Mouse (Mus musculus): ENCODE measurements around the gene Nhlrc3.
A peak's percentile ranks its signal among the peaks of the same experiment; 100 is the strongest.

Nhlrc3 gene

DNA sequence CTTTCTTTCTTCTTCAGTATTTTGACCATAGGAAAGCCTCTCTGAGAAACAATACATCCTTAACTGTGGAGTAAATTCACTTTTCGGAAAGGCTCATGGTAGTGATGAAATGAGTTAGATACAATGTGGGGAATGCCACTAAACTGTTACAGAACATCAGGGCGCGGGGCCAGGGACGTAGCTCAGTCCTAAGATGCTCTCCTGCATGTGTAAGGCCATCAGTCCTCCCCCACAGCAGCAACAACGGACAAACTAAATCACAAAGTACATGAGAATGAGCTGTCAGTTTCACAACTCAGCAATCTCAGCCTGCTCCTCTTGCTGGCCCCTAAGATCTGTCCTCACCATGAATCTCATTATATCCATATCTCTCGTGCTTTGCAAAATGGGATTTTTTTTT is 8.6 kb downstream of the Nhlrc3 start:
- no peak for DNase-seq (ENCODE audit: low spot score)

DNA sequence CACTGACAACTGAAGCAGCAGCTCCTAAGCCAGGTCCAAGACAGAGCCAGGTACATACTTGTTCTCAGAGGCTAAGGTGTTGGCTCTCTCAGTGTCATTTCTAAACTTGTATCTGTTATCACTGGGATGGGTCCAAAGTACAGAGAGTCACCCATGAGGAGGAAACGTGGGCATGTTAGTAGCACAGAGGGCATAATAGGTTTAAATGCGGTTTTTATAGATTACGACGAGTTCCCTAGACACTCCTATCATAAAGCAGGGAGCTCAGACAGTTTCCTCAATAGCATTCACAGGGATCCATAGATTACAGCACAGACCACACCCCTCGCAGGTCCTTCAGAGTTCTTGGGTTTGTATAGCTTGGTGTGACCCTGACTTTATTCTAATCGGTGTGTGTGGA is 9.1 kb downstream of the Nhlrc3 start:
- no peak for DNase-seq (ENCODE audit: low spot score)

DNA sequence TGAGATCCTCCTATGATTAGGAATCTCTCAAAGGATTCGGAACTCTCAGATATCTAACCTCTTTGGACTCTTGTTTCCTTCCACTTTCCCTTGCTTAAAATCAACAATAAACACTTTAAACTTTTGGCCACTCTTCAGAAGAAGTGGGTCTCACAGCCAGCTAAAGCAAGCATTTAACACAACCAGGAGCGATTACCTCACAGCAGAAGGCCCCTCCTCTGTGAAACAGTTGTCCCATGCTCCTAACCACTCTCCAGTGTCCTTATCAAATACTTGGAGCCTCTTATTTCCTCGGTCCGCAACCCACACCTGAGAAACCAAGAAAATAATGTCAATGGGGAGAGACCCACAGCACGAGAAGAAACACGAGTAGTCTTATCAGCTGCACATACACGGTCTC is 9.8 kb downstream of the Nhlrc3 start:
- no peak for DNase-seq (ENCODE audit: low spot score)

DNA sequence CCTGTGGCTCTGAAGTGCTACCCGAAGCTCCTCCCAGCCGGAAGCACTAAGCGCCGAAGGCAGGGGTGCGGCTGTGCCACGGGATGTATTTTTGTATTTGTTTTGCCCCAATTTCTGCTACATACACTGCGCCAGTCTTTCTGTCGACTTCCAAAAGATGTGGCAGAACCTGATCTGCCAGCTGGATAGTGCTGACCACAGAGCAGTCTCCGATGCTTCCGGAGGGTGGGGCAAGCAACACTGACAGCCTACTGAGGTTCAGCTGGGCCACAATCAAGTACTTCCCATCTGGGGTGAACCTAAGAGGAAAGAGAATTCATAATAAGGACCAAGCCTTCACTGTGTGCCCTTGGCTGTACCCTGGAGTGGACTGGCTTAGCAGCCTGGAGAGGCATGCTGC is 10.8 kb downstream of the Nhlrc3 start:
- DNase-seq (ENCODE audit: low spot score): no peak

GRCm38 (mm10) chr3:53450666-53451065 is 12.5 kb downstream of the Nhlrc3 start:
- DNase-seq (ENCODE audit: low spot score): no peak

DNA sequence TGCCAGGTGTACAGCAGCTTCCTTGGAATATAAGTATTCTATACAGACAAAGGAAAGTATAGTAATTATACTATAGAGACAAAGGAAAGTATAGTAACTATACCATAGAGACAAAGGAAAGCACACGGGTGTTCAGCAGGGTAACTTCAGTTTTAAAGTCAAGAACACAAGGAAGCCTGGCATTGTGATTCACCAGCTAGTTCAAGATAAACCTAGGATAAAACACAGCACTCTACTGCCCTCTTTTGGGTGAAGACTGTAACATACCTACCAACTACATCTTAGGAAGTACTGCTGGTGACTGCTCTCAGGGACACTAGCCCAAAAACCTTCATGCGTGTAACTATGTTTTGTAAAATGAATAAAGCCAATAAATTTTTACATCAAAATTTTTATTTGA is 14.9 kb downstream of the Nhlrc3 start:
- peak; percentile 73 for DNase-seq (ENCODE audit: low spot score)

DNA sequence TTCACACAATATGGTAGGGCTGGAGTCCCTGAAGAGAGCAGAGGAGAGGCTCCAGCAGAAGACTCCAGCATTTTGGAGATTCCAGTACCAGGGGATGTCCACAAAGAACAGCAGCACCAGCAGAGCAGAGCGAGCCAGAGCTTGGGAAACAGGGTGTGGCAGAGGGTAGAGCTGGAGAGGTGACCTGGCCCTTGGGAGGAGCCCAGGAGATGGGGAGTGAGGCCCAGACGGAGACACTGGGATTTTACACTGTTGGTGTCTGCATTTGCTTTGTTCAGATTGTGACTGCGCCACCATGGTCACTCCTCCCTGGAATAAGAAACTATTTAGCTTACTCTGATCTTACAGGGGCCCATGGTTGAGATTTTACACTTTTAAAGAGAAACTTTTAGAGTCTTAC is 16.3 kb downstream of the Nhlrc3 start:
- DNase-seq (ENCODE audit: low spot score): no peak

GRCm38 (mm10) chr3:53445540-53445939 is 17.6 kb downstream of the Nhlrc3 start:
- DNase-seq (ENCODE audit: low spot score): no peak

GRCm38 (mm10) chr3:53436550-53436949 is 26.6 kb downstream of the Nhlrc3 start:
- no peak for DNase-seq (ENCODE audit: low spot score)

GRCm38 (mm10) chr3:53434610-53435009 is 28.5 kb downstream of the Nhlrc3 start:
- DNase-seq (ENCODE audit: low spot score): no peak

- DNase-seq (ENCODE audit: low spot score): no peak
Observed at GRCm38 (mm10) chr3:53423576-53423975, 39.6 kb downstream of the Nhlrc3 start.

DNA sequence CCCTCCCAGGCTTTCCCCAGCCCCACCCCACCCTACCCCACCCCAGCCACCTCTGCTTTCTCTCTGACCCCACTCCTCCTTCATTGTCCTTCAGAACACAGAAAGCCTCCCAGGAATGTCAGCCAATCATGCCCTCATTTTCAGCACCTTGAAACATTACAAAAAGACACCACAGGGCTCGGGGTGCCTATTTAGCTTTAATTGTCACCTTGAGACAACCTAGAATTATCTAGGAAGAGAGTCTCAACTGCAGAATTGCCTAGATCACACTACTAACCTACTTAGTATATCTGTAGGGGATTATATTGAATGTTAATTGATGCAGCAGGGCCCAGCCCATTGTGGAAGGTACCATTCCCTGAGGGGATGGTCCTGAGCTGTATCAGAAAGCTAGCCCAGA is 40.4 kb downstream of the Nhlrc3 start:
- no peak for DNase-seq (ENCODE audit: low spot score)

- no peak for DNase-seq (ENCODE audit: low spot score)
Observed at GRCm38 (mm10) chr3:53421656-53422055, 41.5 kb downstream of the Nhlrc3 start.

DNA sequence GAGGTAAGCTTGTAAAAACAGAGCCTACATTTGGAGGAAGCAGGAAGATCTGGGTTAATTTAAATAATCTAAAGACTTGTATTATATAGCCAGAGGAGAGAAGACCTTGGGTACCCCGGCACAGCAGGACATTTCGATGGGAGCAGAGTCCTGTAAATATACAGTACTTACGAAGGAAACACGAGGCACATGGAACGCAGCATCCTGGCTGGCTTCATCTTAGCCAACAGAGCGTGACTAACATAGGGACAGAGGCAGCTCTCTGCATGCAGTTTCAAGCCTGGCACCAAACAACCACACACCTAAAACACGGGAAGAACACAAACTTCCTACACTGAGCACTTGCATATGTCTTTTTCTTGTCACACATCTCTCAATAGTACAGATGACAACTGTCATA is 45.4 kb downstream of the Nhlrc3 start:
- no peak for DNase-seq (ENCODE audit: low spot score)

DNA sequence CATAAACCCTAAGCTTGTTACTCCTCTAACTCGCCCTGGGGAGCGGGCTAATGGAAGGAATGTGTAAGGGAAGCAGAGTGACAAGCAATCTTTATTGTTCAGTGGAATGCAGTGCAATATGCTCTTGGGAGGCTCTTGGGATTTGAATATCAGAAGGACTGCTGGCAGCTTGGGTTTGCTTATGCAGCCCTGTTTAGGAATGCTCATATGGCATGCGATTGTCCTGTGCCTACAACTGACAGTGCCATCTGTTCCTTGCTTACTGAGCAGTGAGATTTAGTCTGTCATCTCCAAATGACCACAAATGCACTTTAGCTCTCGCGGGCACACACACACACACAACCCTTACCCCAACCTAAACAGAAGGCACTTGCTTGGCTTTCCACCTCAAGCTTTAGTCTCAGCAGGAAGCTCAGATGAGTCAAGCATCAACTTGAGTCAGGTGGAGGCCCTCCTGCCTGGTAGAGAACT is 47.1 kb downstream of the Nhlrc3 start:
- DNase-seq (ENCODE audit: low spot score): peak; percentile 42

GRCm38 (mm10) chr3:53413959-53414358 is 49.2 kb downstream of the Nhlrc3 start:
- DNase-seq (ENCODE audit: low spot score): no peak

GRCm38 (mm10) chr3:53413465-53413864 is 49.7 kb downstream of the Nhlrc3 start:
- no peak for DNase-seq (ENCODE audit: low spot score)

DNA sequence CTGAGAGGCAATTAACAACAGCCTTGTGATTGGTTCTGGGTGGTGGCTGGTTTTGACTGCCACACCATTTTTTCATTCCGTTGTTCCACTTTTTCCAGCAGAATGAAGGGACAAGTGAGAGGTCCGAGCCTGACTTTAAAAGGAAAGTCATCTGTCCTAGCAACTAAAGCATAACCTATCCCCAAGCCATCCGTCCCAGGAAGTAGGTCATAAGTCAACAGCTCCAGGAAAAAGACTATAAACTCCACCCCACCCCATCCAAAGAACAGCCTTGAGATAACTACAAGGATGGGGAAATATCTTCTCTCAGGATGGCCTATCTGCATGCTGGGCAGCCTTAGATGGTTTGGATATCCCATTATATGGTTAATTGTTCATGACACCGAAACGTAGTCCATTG is 50.9 kb downstream of the Nhlrc3 start:
- DNase-seq (ENCODE audit: low spot score): no peak

DNA sequence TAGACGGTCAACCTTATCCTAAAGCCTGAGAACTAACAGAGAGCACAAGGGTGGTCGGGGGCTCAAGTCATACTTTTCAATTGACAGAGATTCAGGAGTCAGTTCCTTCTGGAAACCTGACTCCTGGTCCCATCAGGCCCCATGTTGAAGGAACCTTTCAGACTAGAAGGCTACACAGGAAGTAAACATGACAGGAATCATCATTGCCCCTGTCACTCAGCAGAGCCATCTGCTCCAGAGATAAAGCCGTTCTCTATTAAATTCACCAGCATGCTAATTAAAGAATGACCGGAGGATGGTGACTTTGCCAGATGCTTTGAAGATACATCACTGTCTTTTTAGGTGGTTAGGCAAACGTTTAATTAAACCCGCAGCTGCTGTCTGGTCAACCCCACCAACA is 53.1 kb downstream of the Nhlrc3 start:
- DNase-seq (ENCODE audit: low spot score): no peak

DNA sequence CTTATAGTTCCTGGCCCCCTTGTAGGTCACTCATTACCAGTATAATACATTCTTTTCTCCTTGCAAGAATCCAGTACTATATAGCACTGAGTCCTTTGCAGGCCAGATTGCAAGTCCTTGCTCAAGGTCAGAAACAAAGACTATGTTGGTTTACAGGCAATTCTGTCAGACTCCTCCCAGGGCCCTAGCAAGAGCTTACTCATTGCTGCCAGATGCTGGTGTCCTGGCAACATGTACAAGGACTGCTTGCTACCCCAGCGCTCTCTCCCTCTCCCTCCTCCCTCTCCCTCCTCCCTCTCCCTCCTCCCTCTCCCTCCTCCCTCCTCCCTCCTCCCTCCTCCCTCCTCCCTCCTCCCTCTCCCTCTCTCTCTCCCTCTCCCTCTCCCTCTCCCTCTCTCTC is 56.0 kb downstream of the Nhlrc3 start:
- DNase-seq (ENCODE audit: low spot score): no peak

Data from layer of hippocampus, adult 11-12 months (tissue).